Mouse (Mus musculus) testis, adult 2 months (tissue): Measurements from ENCODE around the gene Tubgcp2. TPM values are rescaled to one million over a fixed set of nuclear protein-coding genes. Genes with fewer than 3 reads are reported as not detected.

Experiments used
- H3K27ac ChIP-seq: fragments of 200-500 bp; 2 replicates; pipeline ENCODE4 v1.5.1; 2012; ENCODE audit warnings: low read depth, low read length; ENCODE audit not compliant: control insufficient read depth, insufficient read depth
- H3K27me3 ChIP-seq: fragments of 200-500 bp; 2 replicates; pipeline ENCODE4 v1.6.1; 2012; ENCODE audit warnings: mild to moderate bottlenecking, low read length, moderate library complexity; ENCODE audit not compliant: control insufficient read depth, insufficient read depth
- H3K36me3 ChIP-seq: fragments of 200-500 bp; 2 replicates; pipeline ENCODE4 v1.6.1; 2012; ENCODE audit warnings: mild to moderate bottlenecking, low read length; ENCODE audit not compliant: control insufficient read depth, insufficient read depth
- H3K4me1 ChIP-seq: fragments of 200-500 bp; 2 replicates; pipeline ENCODE4 v1.6.1; 2012; ENCODE audit warnings: low read length; ENCODE audit not compliant: control insufficient read depth, insufficient read depth
- H3K4me3 ChIP-seq: fragments of 200-500 bp; 2 replicates; pipeline ENCODE4 v1.5.1; 2012; ENCODE audit warnings: low read depth, mild to moderate bottlenecking, low read length, moderate library complexity, mixed read lengths; ENCODE audit not compliant: control insufficient read depth
- CTCF ChIP-seq: fragments of 200-500 bp; IDR thresholded peaks from 2 replicates; pipeline ENCODE4 v1.5.1; 2012; ENCODE audit warnings: low read depth, mild to moderate bottlenecking, inconsistent platforms, low read length, moderate library complexity; ENCODE audit not compliant: control insufficient read depth, insufficient read depth, insufficient replicate concordance
- POLR2A ChIP-seq: fragments of 200-500 bp; IDR thresholded peaks from 2 replicates; pipeline ENCODE4 v1.6.1; 2012; ENCODE audit warnings: low read depth, mild to moderate bottlenecking, inconsistent platforms, low read length, moderate library complexity; ENCODE audit not compliant: control insufficient read depth
- polyA plus RNA-seq: library from polyadenylated mRNA; depleted of rRNA; stranded (reverse); fragments of >200 nt; gene quantifications from 2 replicates; pipeline ENCODE4 v1.2.3, GENCODE M21; 2012

Gene Tubgcp2
- polyA plus RNA-seq, 1 experiment: 60.3 TPM

- Histone ChIP-seq H3K4me1 (no peaks in the 10 kb centered on the region), H3K27ac (no peak overlapping the region), H3K36me3 (no peaks in the 10 kb centered on the region; the same call in 1 of the 2 replicates), H3K4me3 (no peak overlapping the region; the same call in 1 of the 2 replicates), H3K27me3 (no peaks in the 10 kb centered on the region)
- no peak for TF ChIP-seq CTCF
- TF ChIP-seq POLR2A: no peak
These were observed 29.4 kb downstream of the Tubgcp2 start for GRCm38 (mm10) chr7:140006861-140007611.

DNA sequence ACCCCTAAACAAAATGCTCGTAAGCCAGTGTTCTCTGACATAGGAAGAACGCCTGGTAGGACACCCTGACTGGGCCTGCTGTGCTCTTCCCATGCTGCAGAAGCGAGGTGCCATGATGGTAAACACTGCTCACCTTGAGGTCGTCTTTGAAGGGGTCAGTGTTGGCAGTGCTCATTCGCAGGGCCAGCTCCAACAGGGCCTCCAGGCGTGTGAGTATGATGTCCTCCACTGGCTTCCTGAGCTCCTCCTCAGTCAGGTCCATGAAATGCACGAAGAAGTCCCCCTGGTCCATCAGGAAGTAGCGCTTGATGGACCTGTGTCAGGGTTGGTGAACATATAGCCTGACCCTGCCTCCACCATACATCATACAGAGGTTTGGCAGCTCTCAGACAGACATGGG lies 31.8 kb downstream of the Tubgcp2 start:
- Histone ChIP-seq H3K4me3 (no peak overlapping the region), H3K27ac (no peak overlapping the region), H3K27me3 (no peaks in the 10 kb centered on the region), H3K4me1 (no peaks in the 10 kb centered on the region), H3K36me3 (no peaks in the 10 kb centered on the region; the same call in 1 of the 2 replicates)
- TF ChIP-seq POLR2A (no peak), CTCF (no peak)

- Histone ChIP-seq H3K4me1 (no peaks in the 10 kb centered on the region), H3K4me3 (no peak overlapping the region), H3K27me3 (no peaks in the 10 kb centered on the region), H3K27ac (no peak overlapping the region), H3K36me3 (peaks cover 2% of the 10 kb centered on the region)
- TF ChIP-seq CTCF: no peak
- TF ChIP-seq POLR2A: no peak
These were observed 35.3 kb downstream of the Tubgcp2 start for GRCm38 (mm10) chr7:140001086-140001740.

DNA sequence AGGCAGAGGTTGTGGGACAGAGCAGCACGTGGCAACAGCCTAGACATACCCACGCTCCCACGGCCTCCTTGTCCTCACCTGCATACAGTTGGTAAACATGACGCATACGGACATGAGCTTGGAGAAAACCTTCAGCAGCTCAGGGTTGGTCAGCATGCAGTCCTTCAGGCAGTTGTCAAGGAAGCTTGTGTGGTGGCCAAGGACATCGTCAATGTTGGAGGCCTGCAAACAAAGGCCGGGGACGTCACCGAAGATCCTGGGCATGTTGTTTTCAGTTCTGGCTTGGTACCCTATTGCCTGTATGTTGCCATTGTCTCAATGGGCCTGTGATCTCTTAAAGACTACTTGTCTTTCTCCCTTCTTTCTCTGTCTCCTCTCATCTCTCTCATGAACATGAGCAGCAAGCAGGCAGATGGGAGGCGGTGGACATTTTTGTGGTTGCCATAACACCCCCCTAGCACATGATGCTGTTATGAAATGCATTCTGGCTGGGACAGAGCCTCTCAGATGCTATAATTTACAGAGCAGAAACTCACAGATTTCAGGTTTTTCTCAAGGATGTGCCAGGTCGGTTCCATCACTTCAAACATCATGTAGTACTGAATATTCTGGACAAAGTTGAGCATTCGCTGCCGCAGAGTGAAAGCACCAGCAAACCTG lies 37.6 kb downstream of the Tubgcp2 start:
- Histone ChIP-seq H3K27me3 (no peaks in the 10 kb centered on the region), H3K36me3 (peaks cover 2% of the 10 kb centered on the region), H3K4me1 (no peaks in the 10 kb centered on the region), H3K27ac (no peak overlapping the region), H3K4me3 (no peak overlapping the region)
- TF ChIP-seq CTCF (no peak), POLR2A (no peak)

DNA sequence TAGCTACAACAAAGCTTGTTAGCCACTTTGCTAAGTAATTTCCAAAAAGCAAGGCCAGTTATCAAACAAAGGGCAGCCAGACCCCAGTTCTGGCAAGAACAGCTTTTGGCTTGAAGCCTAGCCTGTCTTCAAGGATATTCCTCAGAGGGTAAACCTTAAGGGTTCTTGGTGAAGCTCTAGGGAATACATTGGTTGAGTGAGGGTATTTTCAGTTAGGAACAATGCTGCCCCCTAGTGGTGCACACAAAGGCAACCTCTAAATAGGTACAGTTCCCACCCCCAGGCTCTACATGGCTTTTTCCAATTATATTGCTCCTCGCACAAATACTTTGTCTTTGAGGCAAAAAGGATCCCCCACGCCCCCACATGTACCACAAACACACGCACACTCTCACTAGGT lies 41.8 kb downstream of the Tubgcp2 start:
- Histone ChIP-seq H3K36me3 (peaks cover 2% of the 10 kb centered on the region), H3K4me1 (no peaks in the 10 kb centered on the region), H3K27me3 (no peaks in the 10 kb centered on the region), H3K4me3 (no peak overlapping the region), H3K27ac (no peak overlapping the region)
- no peak for TF ChIP-seq POLR2A
- peak; percentile 23; the same call in 1 of the 2 replicates for TF ChIP-seq CTCF

DNA sequence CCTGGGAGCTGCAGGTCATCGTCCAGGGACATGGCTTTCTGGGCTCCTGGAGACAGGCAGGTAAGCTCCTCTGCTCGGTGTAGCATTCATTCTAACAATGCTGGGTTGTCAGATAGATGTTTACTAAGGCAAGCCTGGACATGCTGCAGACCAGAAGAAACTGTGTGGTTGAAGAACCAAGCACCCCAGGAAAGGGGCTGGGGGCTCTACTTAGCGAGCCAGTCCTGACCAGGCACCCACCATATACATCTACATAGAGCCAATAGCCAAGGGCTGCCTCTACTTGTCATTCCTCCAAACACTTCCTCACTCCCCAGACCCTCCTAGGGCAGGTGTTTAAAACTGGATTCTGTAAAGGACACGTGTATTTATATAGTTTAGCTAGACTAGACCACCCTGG lies 42.3 kb downstream of the Tubgcp2 start:
- Histone ChIP-seq H3K27ac (no peak overlapping the region), H3K4me1 (no peaks in the 10 kb centered on the region), H3K27me3 (no peaks in the 10 kb centered on the region), H3K36me3 (peaks cover 2% of the 10 kb centered on the region), H3K4me3 (no peak overlapping the region)
- no peak for TF ChIP-seq POLR2A
- TF ChIP-seq CTCF: no peak

- Histone ChIP-seq H3K36me3 (peaks cover 2% of the 10 kb centered on the region), H3K27ac (no peak overlapping the region), H3K4me3 (no peak overlapping the region), H3K27me3 (no peaks in the 10 kb centered on the region), H3K4me1 (no peaks in the 10 kb centered on the region)
- no peak for TF ChIP-seq CTCF
- TF ChIP-seq POLR2A: no peak
These were observed 42.9 kb downstream of the Tubgcp2 start for GRCm38 (mm10) chr7:139993532-139993931.

DNA sequence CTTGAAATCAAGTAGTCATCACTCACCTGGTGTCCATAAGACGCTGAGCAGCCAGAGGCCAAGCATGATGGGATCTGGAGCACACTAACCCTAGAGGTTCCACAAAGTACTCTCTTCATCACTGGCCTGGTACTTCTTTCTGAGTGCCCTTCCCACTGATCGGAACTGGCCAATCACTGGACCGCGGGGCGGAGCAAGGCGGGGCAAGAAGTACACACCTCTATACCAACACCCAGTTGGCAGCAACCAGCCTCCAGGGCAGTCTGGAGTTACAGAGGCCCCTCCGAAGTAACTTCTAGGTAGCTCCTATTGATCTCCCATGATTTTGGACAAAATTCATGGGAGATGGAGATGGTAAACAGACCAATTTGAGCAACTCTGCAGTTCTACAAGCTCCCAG lies 44.1 kb downstream of the Tubgcp2 start, which contains the start of gene Adam8:
TSS of gene Adam8 (minus strand) at position 157 of the 400 bp plus-strand sequence.
- 0 out of 2 replicates have a peak, but pooled peaks cover 1% of the 10 kb centered on the region for H3K36me3 ChIP-seq
- no peaks in the 10 kb centered on the region for H3K27me3 ChIP-seq
- H3K27ac ChIP-seq: no peak within 1 kb of the TSS
- no peak within 1 kb of the TSS for H3K4me3 ChIP-seq
- H3K4me1 ChIP-seq: no peaks in the 10 kb centered on the region
- no peak for TF ChIP-seq POLR2A
- TF ChIP-seq CTCF: no peak
